Mouse (Mus musculus) neural tube, embryonic 15.5 days (tissue): ENCODE results near the gene Dnajc11. TPM values are rescaled to one million over a fixed set of nuclear protein-coding genes. Genes with fewer than 3 reads are reported as not detected.

Source experiments
- ATAC-seq: fragments of 200-750 bp; cut with Nextera tagmentation; 2 replicates; pipeline ENCODE4 v1.8.0; 2017; ENCODE audit warnings: mild to moderate bottlenecking, moderate TSS enrichment, moderate library complexity; ENCODE audit not compliant: low FRiP score
- H3K27ac ChIP-seq: fragments of 300-500 bp; sonication (generic); replicated peaks from 2 replicates; pipeline ENCODE4 v1.5.1; 2015; ENCODE audit warnings: mild to moderate bottlenecking, inconsistent platforms
- H3K27me3 ChIP-seq: fragments of 300-500 bp; sonication (generic); replicated peaks from 2 replicates; pipeline ENCODE4 v1.6.1; 2015; ENCODE audit warnings: inconsistent platforms
- H3K36me3 ChIP-seq: fragments of 300-500 bp; sonication (generic); 2 replicates; pipeline ENCODE4 v1.6.1; 2015; ENCODE audit warnings: inconsistent platforms
- H3K4me1 ChIP-seq: fragments of 300-500 bp; sonication (generic); 2 replicates; pipeline ENCODE4 v1.6.1; 2015; ENCODE audit warnings: inconsistent platforms
- H3K4me2 ChIP-seq: fragments of 300-500 bp; sonication (generic); 2 replicates; pipeline ENCODE4 v1.6.1; 2015; ENCODE audit warnings: inconsistent platforms, mild to moderate bottlenecking, moderate library complexity
- H3K4me3 ChIP-seq: fragments of 300-500 bp; sonication (generic); replicated peaks from 2 replicates; pipeline ENCODE4 v1.5.1; 2015; ENCODE audit warnings: mild to moderate bottlenecking, inconsistent platforms
- H3K9ac ChIP-seq: fragments of 300-500 bp; sonication (generic); replicated peaks from 2 replicates; pipeline ENCODE4 v1.6.1; 2015; ENCODE audit warnings: mild to moderate bottlenecking, inconsistent platforms
- H3K9me3 ChIP-seq: fragments of 300-500 bp; sonication (generic); replicated peaks from 2 replicates; pipeline ENCODE4 v1.6.1; 2016; ENCODE audit warnings: inconsistent platforms
- WGBS: fragments of 180-500 bp; shearing (Covaris S2); methylation state at CpG from one replicate; pipeline ENCODE4 v1.1.7; 2015; ENCODE audit warnings: mixed read lengths; 5-methylcytosine and 5-hydroxymethylcytosine counted together
- polyA plus RNA-seq: library from polyadenylated mRNA; unstranded; fragments of >200 nt; fragmentation: Nextera tagmentation; extraction: Ambion mirVana; gene quantifications from 2 replicates; pipeline ENCODE4 v1.2.1, GENCODE M21; 2015

Dnajc11 gene
- polyA plus RNA-seq, 1 experiment from 2014 or later = 82.6 TPM

- peaks cover 10% of the 10 kb centered on the region; the same call in 1 of the 2 replicates for H3K4me1 ChIP-seq
- WGBS = 63% methylated on average over 11 of the region's 11 CpGs
- H3K36me3 ChIP-seq = no peaks in the 10 kb centered on the region
- H3K9ac ChIP-seq = no peak overlapping the region
- no peaks in the 10 kb centered on the region for H3K9me3 ChIP-seq
- H3K4me2 ChIP-seq = no peak overlapping the region
- H3K27me3 ChIP-seq = no peaks in the 10 kb centered on the region
- H3K4me3 ChIP-seq = no peak overlapping the region
- no peak overlapping the region for H3K27ac ChIP-seq
- ATAC-seq = no peak
Measured at GRCm38 (mm10) chr4:151904098-151904497, 29.4 kb upstream of the Dnajc11 start.

- Histone ChIP-seq H3K4me1 (peaks cover 10% of the 10 kb centered on the region; the same call in 1 of the 2 replicates), H3K9me3 (no peaks in the 10 kb centered on the region), H3K4me2 (no peak overlapping the region), H3K9ac (no peak overlapping the region), H3K4me3 (no peak overlapping the region), H3K27me3 (no peaks in the 10 kb centered on the region), H3K27ac (no peak overlapping the region), H3K36me3 (no peaks in the 10 kb centered on the region)
- no peak for ATAC-seq
- WGBS = 72% methylated on average over 4 of the region's 4 CpGs
Measured at GRCm38 (mm10) chr4:151905621-151906020, 27.9 kb upstream of the Dnajc11 start.

- no peaks in the 10 kb centered on the region for H3K9me3 ChIP-seq
- no peak overlapping the region for H3K9ac ChIP-seq
- no peak overlapping the region for H3K27ac ChIP-seq
- peaks cover 10% of the 10 kb centered on the region; the same call in 1 of the 2 replicates for H3K4me1 ChIP-seq
- WGBS = 69% methylated on average over 26 of the region's 26 CpGs
- no peaks in the 10 kb centered on the region for H3K36me3 ChIP-seq
- no peak overlapping the region for H3K4me3 ChIP-seq
- ATAC-seq = no peak
- no peaks in the 10 kb centered on the region for H3K27me3 ChIP-seq
- H3K4me2 ChIP-seq = no peak overlapping the region
Measured at GRCm38 (mm10) chr4:151907577-151908343, 25.7 kb upstream of the Dnajc11 start.

- ATAC-seq = no peak
- H3K27ac ChIP-seq = no peak overlapping the region
- no peaks in the 10 kb centered on the region for H3K27me3 ChIP-seq
- no peak overlapping the region for H3K9ac ChIP-seq
- no peak overlapping the region for H3K4me3 ChIP-seq
- no peak overlapping the region for H3K4me2 ChIP-seq
- no peaks in the 10 kb centered on the region for H3K36me3 ChIP-seq
- H3K9me3 ChIP-seq = no peaks in the 10 kb centered on the region
- 73% methylated on average over 8 of the region's 8 CpGs for WGBS
- H3K4me1 ChIP-seq = peaks cover 10% of the 10 kb centered on the region; the same call in 1 of the 2 replicates
Measured at GRCm38 (mm10) chr4:151908809-151909208, 24.7 kb upstream of the Dnajc11 start.

GRCm38 (mm10) chr4:151916271-151916670 is 17.2 kb upstream of the Dnajc11 start:
- Histone ChIP-seq H3K4me2 (no peak overlapping the region), H3K4me1 (peaks cover 3% of the 10 kb centered on the region; the same call in 1 of the 2 replicates), H3K9ac (no peak overlapping the region), H3K9me3 (no peaks in the 10 kb centered on the region), H3K36me3 (no peaks in the 10 kb centered on the region), H3K27ac (no peak overlapping the region), H3K4me3 (no peak overlapping the region), H3K27me3 (no peaks in the 10 kb centered on the region)
- no peak for ATAC-seq
- WGBS = 66% methylated on average over 11 of the region's 11 CpGs

- Histone ChIP-seq H3K9ac (no peak overlapping the region), H3K4me1 (peaks cover 3% of the 10 kb centered on the region; the same call in 1 of the 2 replicates), H3K27me3 (no peaks in the 10 kb centered on the region), H3K4me2 (no peak overlapping the region), H3K27ac (no peak overlapping the region), H3K9me3 (no peaks in the 10 kb centered on the region), H3K36me3 (no peaks in the 10 kb centered on the region), H3K4me3 (no peak overlapping the region)
- no peak for ATAC-seq
- WGBS = 74% methylated on average over 20 of the region's 20 CpGs
Measured at GRCm38 (mm10) chr4:151919135-151919840, 14.2 kb upstream of the Dnajc11 start.

- Histone ChIP-seq H3K4me3 (peak overlapping the region; percentile 21; the same call in 1 of the 2 replicates), H3K9ac (no peak overlapping the region), H3K9me3 (no peaks in the 10 kb centered on the region), H3K27ac (no peak overlapping the region), H3K4me2 (peak overlapping the region; percentile 54), H3K27me3 (no peaks in the 10 kb centered on the region), H3K36me3 (no peaks in the 10 kb centered on the region), H3K4me1 (peaks cover 3% of the 10 kb centered on the region; the same call in 1 of the 2 replicates)
- ATAC-seq = peak; percentile 72
- WGBS = 21% methylated on average over 16 of the region's 16 CpGs
Measured at GRCm38 (mm10) chr4:151919900-151920643, 13.4 kb upstream of the Dnajc11 start.

- 84% methylated on average over 3 of the region's 3 CpGs for WGBS
- peaks cover 3% of the 10 kb centered on the region; the same call in 1 of the 2 replicates for H3K4me1 ChIP-seq
- no peak overlapping the region for H3K4me3 ChIP-seq
- no peak overlapping the region for H3K27ac ChIP-seq
- H3K27me3 ChIP-seq = no peaks in the 10 kb centered on the region
- no peaks in the 10 kb centered on the region for H3K9me3 ChIP-seq
- no peak overlapping the region for H3K9ac ChIP-seq
- no peaks in the 10 kb centered on the region for H3K36me3 ChIP-seq
- ATAC-seq = no peak
- H3K4me2 ChIP-seq = no peak overlapping the region
Measured at GRCm38 (mm10) chr4:151922124-151922523, 11.4 kb upstream of the Dnajc11 start.

GRCm38 (mm10) chr4:151932576-151933504 is 651 bp upstream of the Dnajc11 start:
- peak overlapping the region; percentile 100; the same call in 1 of the 2 replicates for H3K4me3 ChIP-seq
- no peak overlapping the region for H3K9ac ChIP-seq
- no peaks in the 10 kb centered on the region for H3K9me3 ChIP-seq
- no peaks in the 10 kb centered on the region for H3K36me3 ChIP-seq
- H3K4me2 ChIP-seq = peak overlapping the region; percentile 97
- peak overlapping the region; percentile 24 for H3K27ac ChIP-seq
- no peaks in the 10 kb centered on the region for H3K27me3 ChIP-seq
- ATAC-seq = peak; percentile 63
- H3K4me1 ChIP-seq = peaks cover 25% of the 10 kb centered on the region
- WGBS = 86% methylated on average over 13 of the region's 13 CpGs

GRCm38 (mm10) chr4:151934215-151934572 is 703 bp downstream of the Dnajc11 start:
- H3K27ac ChIP-seq = peak overlapping the region; percentile 60; the same call in 1 of the 2 replicates
- ATAC-seq = peak; percentile 1; the same call in 1 of the 2 replicates

More at GRCm38 (mm10) chr4:151934215-151934572, 703 bp downstream of the Dnajc11 start:
- Histone ChIP-seq H3K4me2 (peak overlapping the region; percentile 97), H3K27me3 (no peaks in the 10 kb centered on the region), H3K4me1 (peaks cover 25% of the 10 kb centered on the region), H3K9me3 (no peaks in the 10 kb centered on the region), H3K36me3 (no peaks in the 10 kb centered on the region), H3K4me3 (peak overlapping the region; percentile 100), H3K9ac (peak overlapping the region; percentile 97)
- 1% methylated on average over 23 of the region's 23 CpGs for whole genome bisulfite sequencing
